9 mouse cellular contexts compared by ENCODE assay signal in the genomic region with DNA sequence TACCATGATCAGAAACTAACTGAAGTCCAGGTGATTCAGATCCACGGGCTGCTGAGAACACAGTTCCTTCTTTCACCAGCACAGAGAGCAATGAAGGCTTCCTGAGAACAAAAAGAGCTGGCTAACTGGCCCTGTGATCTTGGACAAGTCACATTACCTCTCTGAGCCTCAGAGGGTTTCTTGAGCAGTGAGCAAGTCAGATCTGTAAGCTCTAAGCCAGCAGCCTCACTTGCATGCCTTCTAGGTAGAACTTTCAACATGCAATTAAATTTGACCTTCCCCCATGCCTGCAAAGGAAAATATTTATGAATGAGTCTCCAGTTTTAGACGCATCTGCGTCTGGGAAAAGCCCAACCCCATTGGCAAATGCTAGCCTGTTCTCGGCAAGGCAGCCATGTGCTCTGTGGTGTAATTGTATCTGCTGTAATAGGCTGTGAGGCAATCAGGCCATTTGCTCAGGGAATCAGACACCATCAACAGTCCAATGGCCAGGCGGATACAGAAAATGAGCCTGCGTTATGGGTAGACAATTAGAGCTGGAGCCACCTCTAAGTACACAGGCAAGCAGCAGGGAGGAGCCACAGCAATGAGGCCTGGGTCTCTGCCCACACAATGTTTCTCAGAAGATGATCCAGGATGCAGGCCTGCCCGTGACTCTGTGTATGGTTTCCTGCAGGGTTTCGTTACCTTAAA.
A peak's percentile ranks its signal among the peaks of the same experiment; 100 is the strongest.
DNase-seq lines count a peak whose midpoint lies in the region; ATAC-seq and TF ChIP-seq lines count a peak whose summit lies in the region.
"Had no signal": no experiment of that assay in that cellular context is flagged by ENCODE, and none has a peak within 500 bp of the region (broad histone marks: within the 10 kb centered on the region; RNA-seq: fewer than 3 reads in every experiment).

No protein-coding gene starts in this region.

- DNase-seq in liver, postnatal 0 days, result peak; percentile 35
- no peak for DNase-seq in liver
- DNase-seq in hindbrain, postnatal 0 days (ENCODE audit: low spot score), result peak; percentile 4
- DNase-seq in right cerebral cortex, postnatal 4 days, result no peak
- no peak for DNase-seq in right cerebral cortex, postnatal 14 days
- no peak for DNase-seq in left cerebral cortex, postnatal 36 days (ENCODE audit: low spot score in 2 of 2)

- H3K27me3 ChIP-seq in liver, postnatal 0 days (ENCODE audit: insufficient read depth, low read length), result no peaks in the 10 kb centered on the region
- H3K27me3 ChIP-seq in embryonic facial prominence, embryonic 15.5 days, result no peaks in the 10 kb centered on the region
- no peaks in the 10 kb centered on the region for H3K27me3 ChIP-seq in hindbrain, postnatal 0 days (ENCODE audit: insufficient read depth, low read length)

- H3K4me1 ChIP-seq in liver, postnatal 0 days (ENCODE audit: insufficient read depth), result no peaks in the 10 kb centered on the region
- H3K4me1 ChIP-seq in embryonic facial prominence, embryonic 15.5 days, result no peaks in the 10 kb centered on the region
- no peaks in the 10 kb centered on the region for H3K4me1 ChIP-seq in hindbrain, postnatal 0 days (ENCODE audit: insufficient read depth, low read length)

- no peak overlapping the region for H3K27ac ChIP-seq in liver, postnatal 0 days (ENCODE audit: low read depth)
- H3K27ac ChIP-seq in embryonic facial prominence, embryonic 15.5 days (replicated peaks), result no peak overlapping the region
- H3K27ac ChIP-seq in hindbrain, postnatal 0 days, result no peak overlapping the region

- ATAC-seq in liver, postnatal 0 days, result no peak
- peak; percentile 80 for ATAC-seq in embryonic facial prominence, embryonic 15.5 days (ENCODE audit: insufficient number of reproducible peaks, low FRiP score, low TSS enrichment, low read depth)
- ATAC-seq in hindbrain, postnatal 0 days, result peak; percentile 56; the same call in 1 of the 2 replicates
- ATAC-seq in megakaryocyte, adult 5-6 weeks (ENCODE audit: poor library complexity, severe bottlenecking), result peak; percentile 53

- no peaks in the 10 kb centered on the region for H3K9me3 ChIP-seq in liver, postnatal 0 days (ENCODE audit: low read length)
- no peaks in the 10 kb centered on the region for H3K9me3 ChIP-seq in embryonic facial prominence, embryonic 15.5 days (replicated peaks)
- no peaks in the 10 kb centered on the region for H3K9me3 ChIP-seq in hindbrain, postnatal 0 days (ENCODE audit: low read length)

- WGBS in liver, postnatal 0 days (ENCODE audit: insufficient replicate concordance), result 62% methylated on average over 8 of the region's 8 CpGs
- 33% methylated on average over 8 of the region's 8 CpGs for WGBS in embryonic facial prominence, embryonic 15.5 days
- WGBS in hindbrain, postnatal 0 days, result 65% methylated on average over 8 of the region's 8 CpGs

- no peak for TF ChIP-seq EP300 in liver, postnatal 0 days (IDR thresholded peaks at IDR 0.05; ENCODE audit: low read depth)

- H3K36me3 ChIP-seq in liver, postnatal 0 days (replicated peaks; ENCODE audit: insufficient read depth, low read length), result no peaks in the 10 kb centered on the region
- no peaks in the 10 kb centered on the region for H3K36me3 ChIP-seq in embryonic facial prominence, embryonic 15.5 days
- H3K36me3 ChIP-seq in hindbrain, postnatal 0 days (ENCODE audit: insufficient read depth, low read length), result no peaks in the 10 kb centered on the region

- intact Hi-C loops in left cerebral cortex, postnatal 36 days (cut with DNase I), result no loop called here

- no peak overlapping the region for H3K4me2 ChIP-seq in liver, postnatal 0 days (ENCODE audit: low read depth, low read length)
- H3K4me2 ChIP-seq in embryonic facial prominence, embryonic 15.5 days (replicated peaks), result no peak overlapping the region
- H3K4me2 ChIP-seq in hindbrain, postnatal 0 days (ENCODE audit: low read depth, low read length), result no peak overlapping the region

- no peak overlapping the region for H3K4me3 ChIP-seq in liver, postnatal 0 days (ENCODE audit: low read depth, low read length)
- H3K4me3 ChIP-seq in embryonic facial prominence, embryonic 15.5 days (replicated peaks), result no peak overlapping the region
- no peak overlapping the region for H3K4me3 ChIP-seq in hindbrain, postnatal 0 days (ENCODE audit: low read length)
- H3K4me3 ChIP-seq: erythroblast, embryonic 14.5 days had no signal

- TF ChIP-seq CTCF in liver, postnatal 0 days (IDR thresholded peaks at IDR 0.05; ENCODE audit: low read depth), result no peak
- no peak for TF ChIP-seq CTCF in hindbrain, postnatal 0 days (IDR thresholded peaks at IDR 0.05; ENCODE audit: low read depth)

- no peak overlapping the region for H3K9ac ChIP-seq in liver, postnatal 0 days (replicated peaks)
- no peak overlapping the region for H3K9ac ChIP-seq in embryonic facial prominence, embryonic 15.5 days
- H3K9ac ChIP-seq in hindbrain, postnatal 0 days (replicated peaks; ENCODE audit: low read length), result no peak overlapping the region

Comparison
In these comparisons a context has a peak if more than half of its experiments do, and no peak if none do; other contexts are left out.
1. DNase-seq: peak in liver, postnatal 0 days (single experiment) and hindbrain, postnatal 0 days (single experiment); none in liver (single experiment), right cerebral cortex, postnatal 4 days (single experiment), right cerebral cortex, postnatal 14 days (single experiment) and left cerebral cortex, postnatal 36 days (0 of 2).